Mouse (Mus musculus): Measurements from ENCODE around the gene Crlf2.
A peak's percentile ranks its signal among the peaks of the same experiment; 100 is the strongest.

Crlf2 gene

DNA sequence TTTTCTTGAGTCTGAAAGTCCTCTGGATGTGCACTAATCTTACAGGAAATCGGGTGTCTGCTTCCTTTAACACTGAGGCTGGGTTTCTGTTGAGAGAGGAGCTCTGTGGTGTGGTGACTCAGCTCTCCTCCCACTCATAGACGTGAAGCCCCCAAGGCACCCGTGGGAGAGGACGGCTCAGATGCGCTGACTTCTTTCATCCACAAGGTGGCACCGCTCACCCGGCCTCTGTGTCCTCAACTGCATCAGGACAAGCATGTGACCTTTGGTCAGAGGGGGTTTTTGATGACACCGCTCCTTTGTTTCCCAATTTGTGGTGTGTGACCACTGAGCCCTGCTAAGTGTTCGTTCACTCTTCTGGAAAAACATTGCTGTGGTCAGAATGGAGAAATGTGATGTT lies 10.1 kb downstream of the Crlf2 start:
- DNase-seq (ENCODE audit: low read depth, low spot score): peak; percentile 77

DNA sequence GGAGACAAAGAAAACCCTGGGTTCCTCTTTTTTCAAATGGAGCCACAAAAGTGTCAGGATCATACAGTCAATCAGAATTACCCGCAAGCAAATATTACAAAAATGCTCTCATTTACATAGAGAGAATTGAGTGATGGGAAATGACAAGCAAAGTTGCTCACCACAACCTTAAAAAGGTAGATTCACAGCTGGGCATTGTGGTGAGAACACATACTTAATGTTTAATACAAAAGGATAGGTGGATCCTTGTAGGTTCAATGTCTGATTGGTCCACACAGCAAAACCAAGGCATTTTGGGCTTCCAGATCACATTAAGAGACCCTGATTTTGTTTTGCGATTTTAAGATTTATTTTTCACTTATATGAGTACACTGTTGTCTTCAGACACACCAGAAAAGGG lies 11.7 kb downstream of the Crlf2 start:
- no peak for DNase-seq (ENCODE audit: low read depth, low spot score)

DNA sequence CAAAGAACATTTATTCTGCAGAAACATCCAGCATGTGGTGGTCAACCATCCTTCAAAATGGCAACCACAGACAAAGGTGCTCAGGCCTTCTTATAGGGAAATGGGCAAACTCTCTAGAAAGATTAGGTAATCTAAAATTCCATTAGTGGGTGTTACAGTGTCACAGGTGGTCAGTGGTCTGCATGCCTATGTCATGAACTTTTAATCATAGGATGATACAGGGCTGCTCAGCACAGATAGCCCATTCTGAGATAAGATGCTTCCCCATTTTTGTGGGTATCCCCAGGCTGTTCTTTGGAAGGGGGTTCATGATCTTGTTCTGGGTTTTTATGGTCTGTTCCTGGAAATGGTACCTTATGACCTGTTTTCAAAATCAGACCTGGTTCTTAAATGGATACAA lies 49.1 kb downstream of the Crlf2 start:
- no peak for DNase-seq (ENCODE audit: low read depth, low spot score)

DNA sequence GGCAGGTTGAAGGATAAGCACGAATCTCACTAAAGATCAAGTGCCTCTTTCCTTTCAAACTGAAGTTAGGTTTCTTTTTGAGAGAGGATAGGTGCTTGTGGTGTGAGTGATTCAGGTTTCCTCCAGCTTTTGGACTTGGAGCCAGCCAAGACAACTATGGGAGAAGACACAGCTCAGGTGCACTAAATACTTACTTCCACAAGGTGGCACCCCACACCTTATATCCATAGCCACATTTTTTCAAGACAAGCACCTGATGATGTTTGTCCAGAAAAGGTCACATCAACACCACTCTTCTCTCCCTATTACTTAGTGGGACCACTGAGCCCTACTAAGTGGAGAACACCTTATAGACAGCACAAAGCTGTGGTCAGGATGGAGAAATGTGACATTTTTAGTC lies 52.1 kb downstream of the Crlf2 start:
- DNase-seq (ENCODE audit: low read depth, low spot score): peak; percentile 40

Measured in brain, adult 2 months (tissue).